Mouse (Mus musculus) hindbrain, embryonic 10.5 days (tissue): ENCODE data around the gene Oscp1. TPM values are rescaled to one million over a fixed set of nuclear protein-coding genes. Genes with fewer than 3 reads are reported as not detected.
A peak's percentile ranks its signal among the peaks of the same experiment; 100 is the strongest.

ENCODE experiments used
- DNase-seq: peaks from one replicate; pipeline ENCODE4 v3.0.0-alpha.2; 2017; ENCODE audit warnings: low spot score
- H3K27ac ChIP-seq: fragments of 300-500 bp; sonication (generic); 2 replicates; pipeline ENCODE4 v1.5.1; 2016; ENCODE audit warnings: mild to moderate bottlenecking, moderate library complexity
- H3K27me3 ChIP-seq: fragments of 300-500 bp; sonication (generic); 2 replicates; pipeline ENCODE4 v1.6.1; 2016; ENCODE audit warnings: mild to moderate bottlenecking; ENCODE audit not compliant: poor library complexity, insufficient read depth, severe bottlenecking
- H3K36me3 ChIP-seq: fragments of 300-500 bp; sonication (generic); 2 replicates; pipeline ENCODE4 v1.6.1; 2016; ENCODE audit warnings: mild to moderate bottlenecking, moderate library complexity
- H3K4me1 ChIP-seq: fragments of 300-500 bp; sonication (generic); replicated peaks from 2 replicates; pipeline ENCODE4 v1.6.1; 2016; ENCODE audit warnings: mild to moderate bottlenecking
- H3K4me3 ChIP-seq: fragments of 300-500 bp; sonication (generic); 2 replicates; pipeline ENCODE4 v1.5.1; 2016; ENCODE audit warnings: mild to moderate bottlenecking, moderate library complexity
- H3K9me3 ChIP-seq: fragments of 300-500 bp; sonication (generic); 2 replicates; pipeline ENCODE4 v1.6.1; 2016; ENCODE audit warnings: mild to moderate bottlenecking, moderate library complexity
- WGBS: fragments of 180-500 bp; shearing (Covaris S2); methylation state at CpG from one replicate; pipeline ENCODE4 v1.1.7; 2016; 5-methylcytosine and 5-hydroxymethylcytosine counted together
- polyA plus RNA-seq: library from polyadenylated mRNA; unstranded; fragments of >200 nt; fragmentation: Nextera tagmentation; extraction: Ambion mirVana; gene quantifications from 2 replicates; pipeline ENCODE4 v1.2.1, GENCODE M21; 2016

Gene Oscp1
- 27.7 and 30.9 TPM in 2 replicates for polyA plus RNA-seq

- Histone ChIP-seq H3K27ac (peak within 1 kb of the TSS; percentile 88), H3K27me3 (no peaks in the 10 kb centered on the region), H3K9me3 (no peaks in the 10 kb centered on the region), H3K4me1 (peaks cover 24% of the 10 kb centered on the region), H3K4me3 (peak within 1 kb of the TSS; percentile 76), H3K36me3 (peaks cover 34% of the 10 kb centered on the region)
- under 1% methylated on average over 57 of the region's 57 CpGs for WGBS
- peak; percentile 94 for DNase-seq
Observed at GRCm38 (mm10) chr4:126058134-126058996, at the start of gene Oscp1. Gene Oscp1 (plus strand): TSS chr4:126058565.

DNA sequence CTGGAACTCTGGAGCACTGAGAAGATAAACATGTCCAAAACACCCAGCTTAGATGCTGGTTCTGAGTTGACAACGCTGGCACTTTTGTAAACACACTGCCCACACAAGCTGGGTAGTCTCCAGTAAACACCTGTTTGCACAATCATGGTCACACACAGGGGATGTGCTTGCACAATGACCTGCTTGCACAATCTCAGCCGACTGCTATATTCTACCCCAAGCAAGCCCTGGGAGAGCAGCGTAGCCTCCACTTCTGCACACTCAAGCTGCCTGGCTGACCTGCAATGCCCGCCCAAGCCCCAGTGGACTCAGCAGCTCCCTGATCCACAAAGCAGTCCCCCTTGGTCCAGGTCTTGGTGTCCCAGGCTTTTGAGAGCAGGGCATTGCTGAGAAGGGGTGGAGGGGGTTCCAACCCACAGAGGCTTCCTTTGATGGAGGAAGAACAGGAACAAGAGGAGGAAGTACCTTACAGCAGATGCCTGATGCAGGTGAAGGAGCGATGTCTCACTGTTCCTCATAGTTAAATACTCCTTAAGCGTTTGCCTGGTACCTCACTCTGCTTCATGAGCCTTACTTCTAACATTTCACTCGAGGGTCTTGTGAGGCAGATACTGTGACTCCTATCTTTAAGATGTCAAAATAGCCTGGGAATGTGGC is 40.6 kb upstream of the Oscp1 start:
- H3K36me3 ChIP-seq, result no peaks in the 10 kb centered on the region
- H3K27ac ChIP-seq, result no peak overlapping the region
- no peak overlapping the region for H3K4me3 ChIP-seq
- no peaks in the 10 kb centered on the region for H3K27me3 ChIP-seq
- WGBS, result 86% methylated on average over 7 of the region's 7 CpGs
- no peak for DNase-seq
- no peaks in the 10 kb centered on the region for H3K9me3 ChIP-seq
- H3K4me1 ChIP-seq, result no peaks in the 10 kb centered on the region

GRCm38 (mm10) chr4:126018966-126019538 is 39.3 kb upstream of the Oscp1 start:
- Histone ChIP-seq H3K27ac (no peak overlapping the region), H3K36me3 (no peaks in the 10 kb centered on the region), H3K4me1 (no peaks in the 10 kb centered on the region), H3K9me3 (no peaks in the 10 kb centered on the region), H3K27me3 (no peaks in the 10 kb centered on the region), H3K4me3 (no peak overlapping the region)
- no peak for DNase-seq
- WGBS, result 80% methylated on average over 11 of the region's 11 CpGs

DNA sequence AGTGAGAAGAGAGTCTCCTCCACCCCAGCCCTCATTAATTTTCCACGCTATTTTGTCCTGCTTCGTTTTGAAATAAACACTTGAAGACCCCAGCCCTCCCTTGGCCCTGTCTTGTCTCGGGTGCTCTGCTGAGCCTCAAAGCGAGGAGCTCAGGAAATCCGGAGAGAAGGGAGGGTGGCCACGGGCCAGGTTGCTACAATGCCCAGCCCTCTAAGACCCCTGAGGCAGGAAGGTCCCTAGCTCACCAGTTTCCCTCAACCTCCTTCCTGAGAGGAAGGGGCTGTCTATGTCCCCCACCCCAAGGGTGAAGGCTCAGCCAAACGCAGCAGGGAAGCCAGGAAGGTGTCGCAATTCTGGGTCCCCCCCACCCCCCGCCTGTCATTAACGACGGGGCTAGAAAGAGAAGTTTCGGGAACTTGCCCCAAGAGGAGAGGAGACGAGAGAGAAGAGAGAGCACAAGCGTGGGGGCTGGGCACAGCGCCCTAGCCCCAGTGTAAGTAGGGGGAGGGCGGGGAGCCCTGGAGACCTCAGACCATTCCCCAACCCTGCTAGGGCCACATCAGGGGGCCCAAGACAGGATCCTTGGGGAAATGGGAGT is 34.0 kb upstream of the Oscp1 start, which contains the start of gene Csf3r:
Gene Csf3r (plus strand): TSS at position 248 of the 598 bp plus-strand sequence.
- no peak within 1 kb of the TSS for H3K27ac ChIP-seq
- no peak within 1 kb of the TSS for H3K4me3 ChIP-seq
- no peaks in the 10 kb centered on the region for H3K36me3 ChIP-seq
- 52% methylated on average over 16 of the region's 16 CpGs for WGBS
- no peaks in the 10 kb centered on the region for H3K4me1 ChIP-seq
- H3K27me3 ChIP-seq, result no peaks in the 10 kb centered on the region
- DNase-seq, result no peak
- H3K9me3 ChIP-seq, result no peaks in the 10 kb centered on the region

DNA sequence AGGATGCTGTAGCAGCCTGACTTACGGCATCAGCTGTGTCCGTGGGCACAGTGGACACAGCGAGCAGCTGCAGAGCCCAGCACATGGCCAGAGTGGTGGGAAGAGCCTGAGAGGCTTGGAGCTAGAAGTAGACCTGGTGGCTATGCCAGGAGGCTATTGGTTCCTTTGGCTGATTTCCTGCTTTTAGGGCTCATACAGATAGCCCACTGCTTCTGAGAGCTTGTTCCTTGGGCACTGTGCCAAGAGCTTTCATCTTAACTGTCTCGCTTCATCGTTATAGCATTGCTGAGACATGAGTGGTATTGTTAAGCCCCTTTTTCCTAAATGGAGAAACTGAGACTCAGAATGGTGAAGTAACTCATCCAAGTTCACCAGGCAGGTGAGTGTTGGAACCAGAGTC is 32.6 kb upstream of the Oscp1 start:
- DNase-seq, result no peak
- H3K27ac ChIP-seq, result no peak overlapping the region
- no peaks in the 10 kb centered on the region for H3K4me1 ChIP-seq
- 93% methylated on average over 5 of the region's 5 CpGs for WGBS
- H3K27me3 ChIP-seq, result no peaks in the 10 kb centered on the region
- no peak overlapping the region for H3K4me3 ChIP-seq
- H3K36me3 ChIP-seq, result no peaks in the 10 kb centered on the region
- no peaks in the 10 kb centered on the region for H3K9me3 ChIP-seq

GRCm38 (mm10) chr4:126027980-126028379 is 30.4 kb upstream of the Oscp1 start:
- WGBS, result 92% methylated on average over 3 of the region's 3 CpGs
- no peaks in the 10 kb centered on the region for H3K27me3 ChIP-seq
- no peak overlapping the region for H3K4me3 ChIP-seq
- H3K36me3 ChIP-seq, result no peaks in the 10 kb centered on the region
- no peaks in the 10 kb centered on the region for H3K9me3 ChIP-seq
- no peaks in the 10 kb centered on the region for H3K4me1 ChIP-seq
- DNase-seq, result no peak
- H3K27ac ChIP-seq, result no peak overlapping the region

DNA sequence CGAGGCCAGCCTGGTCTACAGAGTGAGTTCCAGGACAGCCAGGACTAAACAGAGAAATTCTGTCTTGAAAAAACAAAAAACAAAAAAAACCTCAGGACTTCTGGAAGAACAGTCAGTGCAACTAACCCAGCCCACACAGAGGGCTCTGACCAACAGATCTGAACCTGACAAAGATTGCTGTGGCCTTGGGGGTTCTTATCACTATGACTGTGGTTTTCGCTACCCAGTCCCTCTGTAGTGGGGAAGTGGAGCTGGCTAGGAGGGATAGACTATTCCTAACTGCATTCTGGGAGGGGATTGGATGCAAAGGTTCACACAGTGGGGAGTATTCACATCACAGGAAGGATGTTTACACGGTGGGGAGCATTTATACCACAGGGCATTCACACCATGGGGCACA is 29.3 kb upstream of the Oscp1 start:
- no peaks in the 10 kb centered on the region for H3K9me3 ChIP-seq
- DNase-seq, result no peak
- no peak overlapping the region for H3K27ac ChIP-seq
- H3K27me3 ChIP-seq, result no peaks in the 10 kb centered on the region
- WGBS, result 74% methylated on average over 3 of the region's 3 CpGs
- H3K4me1 ChIP-seq, result no peaks in the 10 kb centered on the region
- H3K36me3 ChIP-seq, result no peaks in the 10 kb centered on the region
- no peak overlapping the region for H3K4me3 ChIP-seq

- 77% methylated on average over 5 of the region's 5 CpGs for WGBS
- DNase-seq, result no peak
Observed at GRCm38 (mm10) chr4:126030705-126031104, 27.7 kb upstream of the Oscp1 start.

GRCm38 (mm10) chr4:126035413-126035812 is 23.0 kb upstream of the Oscp1 start:
- Histone ChIP-seq H3K27ac (no peak overlapping the region), H3K27me3 (no peaks in the 10 kb centered on the region), H3K4me3 (no peak overlapping the region), H3K9me3 (no peaks in the 10 kb centered on the region), H3K4me1 (no peaks in the 10 kb centered on the region), H3K36me3 (no peaks in the 10 kb centered on the region)
- no peak for DNase-seq
- WGBS, result 90% methylated on average over 5 of the region's 5 CpGs

More at GRCm38 (mm10) chr4:126030705-126031104, 27.7 kb upstream of the Oscp1 start:
- Histone ChIP-seq H3K36me3 (no peaks in the 10 kb centered on the region), H3K9me3 (no peaks in the 10 kb centered on the region), H3K4me1 (no peaks in the 10 kb centered on the region), H3K4me3 (no peak overlapping the region), H3K27ac (no peak overlapping the region), H3K27me3 (no peaks in the 10 kb centered on the region)

- H3K9me3 ChIP-seq, result no peaks in the 10 kb centered on the region
- H3K27me3 ChIP-seq, result no peaks in the 10 kb centered on the region
- H3K27ac ChIP-seq, result peak within 1 kb of the TSS; percentile 95
- peak within 1 kb of the TSS; percentile 81 for H3K4me3 ChIP-seq
- peak; percentile 93 for DNase-seq
- peaks cover 26% of the 10 kb centered on the region for H3K36me3 ChIP-seq
- peaks cover 21% of the 10 kb centered on the region for H3K4me1 ChIP-seq
- WGBS, result under 1% methylated on average over 56 of the region's 56 CpGs
Observed at GRCm38 (mm10) chr4:126046851-126047585, 11.3 kb upstream of the Oscp1 start, which contains the start of gene Mrps15. Gene Mrps15 (plus strand): TSS chr4:126046925.

DNA sequence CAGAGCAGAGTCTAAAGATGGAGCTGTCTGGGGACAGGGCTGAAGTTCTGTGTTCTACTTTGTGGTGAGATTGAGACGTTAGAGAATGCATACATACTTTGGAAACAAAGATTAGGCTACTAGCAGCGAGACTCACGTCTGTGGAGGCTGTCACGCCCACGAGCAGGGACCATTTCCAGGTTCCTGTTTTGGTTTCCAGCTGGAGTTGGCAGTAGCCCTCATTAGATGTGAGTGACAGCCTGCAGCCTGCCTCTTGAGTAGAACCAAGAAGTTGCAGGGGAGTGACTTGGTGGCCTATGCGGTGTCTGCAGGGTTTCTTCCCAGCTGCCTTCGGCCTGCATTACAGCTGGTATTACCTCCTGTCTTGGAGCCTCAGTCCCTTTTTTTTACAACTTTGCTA is 6.7 kb upstream of the Oscp1 start:
- 89% methylated on average over 7 of the region's 7 CpGs for WGBS
- Histone ChIP-seq H3K36me3 (peaks cover 71% of the 10 kb centered on the region), H3K4me3 (no peak overlapping the region), H3K4me1 (peaks cover 19% of the 10 kb centered on the region), H3K9me3 (no peaks in the 10 kb centered on the region), H3K27me3 (no peaks in the 10 kb centered on the region), H3K27ac (no peak overlapping the region)
- DNase-seq, result no peak
